Mouse (Mus musculus) erythroblast, adult 5-6 weeks (primary cell): ENCODE results near the gene Pafah1b3. TPM values are rescaled to one million over a fixed set of nuclear protein-coding genes. Genes with fewer than 3 reads are reported as not detected.
"Not testable (repeated sequence)": the region's sequence is repeated elsewhere in the genome, so short reads cannot be mapped to it uniquely, and the experiment has no call there.

ENCODE experiments used
- ATAC-seq: replicated peaks from 2 replicates; pipeline ENCODE4 v1.8.0; 2016; ENCODE audit warnings: moderate number of reproducible peaks, mild to moderate bottlenecking, moderate TSS enrichment, inconsistent platforms; ENCODE audit not compliant: poor library complexity, low FRiP score, severe bottlenecking
- total RNA-seq, 2 experiments: library from RNA; stranded (forward) in 1 of 2; stranded (reverse) in 1 of 2; fragments of 150-400 nt in 1 of 2; fragments of 200-764, 138-1000 nt in 1 of 2; gene quantifications; 2 replicates each; pipeline versions ENCODE4 v1.2.3 to v1.2.4; 2015 to 2017; ENCODE audit warnings: low replicate concordance in 2 of 2

Pafah1b3 gene
- total RNA-seq, 2 experiments from 2014 or later = 1.9 TPM; not detected in 1

DNA sequence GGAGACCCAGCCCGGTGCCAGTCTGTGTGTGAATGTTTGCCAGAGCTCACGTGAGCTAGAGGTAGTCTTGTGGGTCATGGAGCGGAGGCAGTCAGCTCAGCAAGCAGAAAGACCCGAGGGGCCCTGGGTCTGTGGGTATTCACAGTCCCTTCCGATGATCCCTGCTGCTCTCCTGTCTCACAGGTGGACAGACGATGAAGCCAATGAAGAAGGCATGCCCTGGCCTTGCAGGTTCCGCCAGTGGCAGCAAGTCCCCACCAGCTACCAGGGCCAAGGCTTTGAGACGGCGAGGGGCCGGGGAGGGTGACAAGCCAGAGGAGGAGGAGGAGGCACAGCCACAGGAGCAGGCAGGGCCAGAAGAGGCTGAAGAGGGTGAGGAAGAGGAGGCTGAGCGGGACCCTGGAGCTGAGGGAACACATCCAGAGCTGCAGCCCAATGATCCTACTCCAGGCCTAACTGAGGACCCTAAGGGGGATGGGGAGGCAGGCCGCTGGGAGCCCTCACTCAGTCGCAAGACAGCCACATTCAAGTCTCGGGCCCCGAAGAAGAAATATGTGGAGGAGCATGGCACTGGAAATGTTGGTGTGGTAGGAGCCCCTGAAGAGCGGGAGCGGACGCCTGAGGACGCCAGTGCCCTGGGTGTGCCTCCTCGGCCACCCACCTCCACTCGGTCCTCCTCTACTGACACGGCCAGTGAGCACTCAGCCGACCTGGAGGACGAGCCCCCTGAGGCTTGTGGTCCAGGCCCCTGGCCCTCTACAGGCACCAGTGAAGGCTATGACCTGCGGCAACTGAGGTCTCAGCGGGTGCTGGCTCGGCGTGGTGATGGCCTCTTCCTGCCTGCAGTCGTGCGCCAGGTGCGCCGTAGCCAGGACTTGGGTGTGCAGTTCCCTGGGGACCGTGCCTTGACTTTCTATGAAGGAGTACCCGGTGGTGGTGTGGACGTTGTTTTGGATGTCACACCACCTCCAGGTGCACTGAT lies 26.8 kb downstream of the Pafah1b3 start:
- no peak for ATAC-seq

GRCm38 (mm10) chr7:25269545-25270271 lies 28.1 kb downstream of the Pafah1b3 start:
- no peak for ATAC-seq

DNA sequence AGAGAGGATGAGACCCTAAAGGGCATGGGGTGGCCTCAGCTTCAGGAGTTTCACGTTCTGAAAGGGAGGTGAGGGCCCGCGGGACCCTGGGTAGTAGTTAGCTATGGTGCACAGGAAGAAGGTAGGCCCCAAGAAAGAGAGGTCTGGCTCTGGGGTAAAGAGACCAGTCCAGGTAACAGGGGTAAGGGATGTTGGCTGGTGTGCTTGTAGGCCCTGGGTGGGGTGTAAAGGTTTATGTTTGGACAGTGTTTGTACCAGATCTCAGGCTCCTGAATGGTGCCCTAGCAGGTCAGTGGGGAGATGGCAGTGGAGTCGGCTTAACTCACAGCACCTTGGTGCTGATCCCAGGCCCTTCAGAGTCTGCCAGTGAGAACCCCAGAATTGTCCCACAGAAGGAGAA lies 28.8 kb downstream of the Pafah1b3 start:
- ATAC-seq = no peak

GRCm38 (mm10) chr7:25268588-25268987 lies 29.2 kb downstream of the Pafah1b3 start:
- ATAC-seq = no peak

GRCm38 (mm10) chr7:25267751-25268463 lies 29.9 kb downstream of the Pafah1b3 start:
- peak; percentile 84 for ATAC-seq

GRCm38 (mm10) chr7:25267301-25267750 lies 30.5 kb downstream of the Pafah1b3 start, which contains the start of gene Cic:
Gene Cic (plus strand): TSS chr7:25267704.
- peak; percentile 80 for ATAC-seq

- ATAC-seq = no peak
Measured at GRCm38 (mm10) chr7:25266180-25266962, 31.4 kb downstream of the Pafah1b3 start.

GRCm38 (mm10) chr7:25265743-25266142 lies 32.0 kb downstream of the Pafah1b3 start:
- ATAC-seq = not testable (repeated sequence)

- ATAC-seq = no peak
Measured at GRCm38 (mm10) chr7:25263968-25264870, 33.6 kb downstream of the Pafah1b3 start.

DNA sequence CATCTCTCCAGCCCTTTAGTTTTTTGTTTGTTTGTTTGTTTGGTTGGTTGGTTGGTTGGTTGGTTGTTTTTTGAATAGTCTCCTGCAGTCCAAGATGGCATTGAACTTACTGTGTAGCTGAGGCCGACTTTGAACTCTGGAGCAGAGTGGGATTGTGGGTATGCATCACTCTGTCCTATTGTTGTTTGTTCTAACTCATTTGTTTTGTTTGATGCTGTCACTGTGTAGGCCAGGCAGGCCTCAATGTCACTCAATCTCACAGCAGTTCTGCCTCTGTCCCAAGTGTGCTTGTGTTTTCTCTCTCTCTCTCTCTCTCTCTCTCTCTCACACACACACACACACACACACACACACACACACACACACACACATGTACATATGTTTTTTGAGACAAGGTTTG lies 35.9 kb downstream of the Pafah1b3 start:
- ATAC-seq = no peak

DNA sequence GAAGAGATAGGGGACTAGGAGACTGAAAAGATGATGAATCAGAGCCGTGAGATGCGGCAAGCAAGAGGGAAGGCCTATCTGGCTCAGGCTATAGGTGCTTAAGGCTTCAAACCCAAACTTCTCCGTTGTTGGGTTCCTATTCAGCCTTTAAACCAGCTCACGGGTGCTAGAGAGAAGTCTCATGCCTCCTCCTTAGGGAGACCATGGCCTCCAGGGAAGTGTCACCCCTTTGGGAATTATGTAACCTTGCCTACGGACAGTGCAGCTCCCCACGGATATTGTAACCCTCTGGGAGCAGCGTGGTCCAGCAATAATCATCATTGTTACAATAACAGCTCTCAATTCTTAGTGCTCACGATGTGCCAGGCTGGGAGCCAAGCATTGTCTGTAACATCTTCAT lies 46.0 kb downstream of the Pafah1b3 start:
- no peak for ATAC-seq

- no peak for ATAC-seq
Measured at GRCm38 (mm10) chr7:25251071-25251791, 46.6 kb downstream of the Pafah1b3 start.

DNA sequence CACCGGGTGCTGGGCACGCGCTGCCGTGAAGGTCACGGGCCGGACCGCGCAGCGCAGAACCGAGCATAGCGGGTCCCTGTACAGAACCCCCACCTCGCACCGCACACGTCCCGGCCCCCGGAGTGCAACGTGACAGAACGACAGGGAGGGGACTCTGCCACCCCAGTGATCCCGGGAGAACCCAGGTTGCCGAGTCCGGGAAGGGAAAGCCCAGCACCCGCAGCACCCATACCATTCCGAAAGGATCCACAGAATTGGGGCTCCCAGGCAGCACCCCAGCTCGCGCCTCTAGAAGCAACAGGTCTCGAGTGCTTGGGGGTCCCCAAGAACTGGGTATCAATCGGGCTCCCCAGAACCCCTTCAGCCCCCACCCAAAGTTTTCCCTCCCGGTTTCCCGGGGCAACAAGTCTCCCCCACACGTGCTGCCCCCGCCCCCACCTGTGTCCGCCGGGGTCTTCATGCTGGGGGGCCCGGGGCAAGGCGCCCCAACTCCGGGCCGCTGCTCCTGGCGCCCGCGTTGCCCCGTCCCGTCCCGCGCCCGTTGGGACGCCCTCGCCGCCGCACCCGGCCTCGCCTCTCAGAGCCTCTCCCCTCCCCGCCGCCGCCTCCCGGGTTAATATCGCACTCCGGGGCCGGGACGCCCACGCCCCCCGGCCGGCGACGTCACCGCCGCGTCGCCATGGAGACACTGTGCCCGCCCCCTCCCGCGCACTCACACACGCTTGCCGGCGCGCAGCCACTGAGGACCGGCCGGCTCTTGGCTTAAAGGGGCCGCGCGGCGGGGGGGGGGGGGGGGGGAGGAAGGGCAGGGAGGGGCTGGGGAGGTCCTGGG lies 47.4 kb downstream of the Pafah1b3 start, which contains the start of gene Erf:
Gene Erf (minus strand): TSS at position 621 of the 832 bp plus-strand sequence.
- ATAC-seq = peak; percentile 89

GRCm38 (mm10) chr7:25249314-25250140 lies 48.3 kb downstream of the Pafah1b3 start:
- ATAC-seq = no peak; the same call in 1 of the 2 replicates

GRCm38 (mm10) chr7:25248846-25249313 lies 48.9 kb downstream of the Pafah1b3 start:
- no peak for ATAC-seq
